Mouse (Mus musculus): ENCODE measurements around the gene Sept9. TPM values are rescaled to one million over a fixed set of nuclear protein-coding genes. Genes with fewer than 3 reads are reported as not detected.
A peak's percentile ranks its signal among the peaks of the same experiment; 100 is the strongest.

The Sept9 gene
- polyA plus RNA-seq, 1 experiment from 2014 or later = 40.8 TPM

DNA sequence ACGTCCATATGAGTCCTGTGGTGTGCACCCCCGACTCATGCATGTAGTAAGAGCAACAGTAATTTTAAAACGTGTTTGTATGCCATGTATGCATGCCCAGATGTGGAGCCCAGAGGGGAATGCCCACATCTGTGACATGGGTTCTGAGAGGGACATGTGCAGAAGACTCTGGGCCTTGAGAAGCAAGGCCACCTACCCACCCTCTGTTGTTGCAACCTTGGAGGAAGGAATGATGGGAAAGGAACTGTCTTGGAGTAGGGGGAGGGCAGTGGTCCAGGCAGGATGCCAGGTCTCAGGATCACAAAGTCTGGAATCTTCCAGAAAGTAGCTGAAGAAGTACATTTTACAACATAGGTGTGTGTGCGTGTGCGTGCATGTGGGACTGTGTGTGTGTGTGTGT, 102.9 kb downstream of the Sept9 start:
- H3K4me2 ChIP-seq (ENCODE audit: low read depth, low read length) = no peak overlapping the region
- peaks cover 3% of the 10 kb centered on the region for H3K4me1 ChIP-seq (ENCODE audit: control insufficient read depth, low read depth, low read length)
- ATAC-seq (ENCODE audit: low read depth) = no peak
- WGBS (ENCODE audit: insufficient replicate concordance) = 64% methylated on average over 5 of the region's 5 CpGs
- no peaks in the 10 kb centered on the region for H3K27me3 ChIP-seq (ENCODE audit: control insufficient read depth, insufficient read depth, low read depth, low read length)
- H3K9ac ChIP-seq (ENCODE audit: low read depth, low read length) = no peak overlapping the region
- no peaks in the 10 kb centered on the region for H3K9me3 ChIP-seq (replicated peaks; ENCODE audit: control insufficient read depth, low read length)
- no peak overlapping the region for H3K4me3 ChIP-seq (ENCODE audit: low read depth, low read length)
- H3K36me3 ChIP-seq (ENCODE audit: control insufficient read depth, insufficient read depth) = no peaks in the 10 kb centered on the region
- no peak overlapping the region for H3K27ac ChIP-seq (ENCODE audit: low read length)

DNA sequence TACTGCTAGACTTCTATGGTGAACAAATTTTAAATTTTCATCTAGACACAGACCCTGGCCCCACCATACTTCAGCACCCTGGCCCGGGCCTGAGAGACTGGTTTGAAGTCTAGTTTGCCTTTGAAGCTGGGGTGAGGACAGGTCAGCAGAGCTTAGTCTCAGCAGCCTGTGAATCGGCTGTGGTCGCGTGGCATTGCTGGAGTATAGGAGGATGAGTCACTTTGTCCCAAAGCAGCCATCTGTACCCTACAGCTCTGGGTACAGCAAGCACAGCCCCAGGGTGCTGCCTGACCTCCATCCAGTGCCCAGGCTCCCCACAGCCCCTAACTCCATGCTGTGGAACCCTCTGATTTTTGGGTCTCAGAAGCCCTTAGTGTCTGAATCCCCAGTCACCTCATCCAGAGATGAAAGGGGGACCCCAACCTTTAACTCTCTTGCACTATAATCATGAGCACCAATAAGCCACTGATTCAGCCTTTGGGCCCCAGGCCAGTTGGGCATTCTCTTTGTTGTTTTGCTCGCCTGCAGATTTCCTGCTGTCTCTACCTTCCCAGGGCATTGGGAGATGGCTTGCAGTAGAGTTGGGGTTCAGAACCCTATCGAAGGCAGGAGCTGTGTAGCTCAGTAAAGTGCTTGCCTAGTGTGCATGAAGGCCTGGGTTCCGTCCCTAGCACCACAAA, 106.2 kb downstream of the Sept9 start:
- Histone ChIP-seq H3K4me1 (ENCODE audit: control insufficient read depth, low read depth, low read length) (peaks cover 31% of the 10 kb centered on the region), H3K9me3 (replicated peaks; ENCODE audit: control insufficient read depth, low read length) (no peaks in the 10 kb centered on the region), H3K4me3 (ENCODE audit: low read depth, low read length) (no peak overlapping the region), H3K27me3 (ENCODE audit: control insufficient read depth, insufficient read depth, low read depth, low read length) (no peaks in the 10 kb centered on the region), H3K9ac (ENCODE audit: low read depth, low read length) (no peak overlapping the region), H3K27ac (ENCODE audit: low read length) (no peak overlapping the region), H3K4me2 (ENCODE audit: low read depth, low read length) (no peak overlapping the region), H3K36me3 (ENCODE audit: control insufficient read depth, insufficient read depth) (no peaks in the 10 kb centered on the region)
- 63% methylated on average over 7 of the region's 7 CpGs for WGBS (ENCODE audit: insufficient replicate concordance)
- no peak for ATAC-seq (ENCODE audit: low read depth)

DNA sequence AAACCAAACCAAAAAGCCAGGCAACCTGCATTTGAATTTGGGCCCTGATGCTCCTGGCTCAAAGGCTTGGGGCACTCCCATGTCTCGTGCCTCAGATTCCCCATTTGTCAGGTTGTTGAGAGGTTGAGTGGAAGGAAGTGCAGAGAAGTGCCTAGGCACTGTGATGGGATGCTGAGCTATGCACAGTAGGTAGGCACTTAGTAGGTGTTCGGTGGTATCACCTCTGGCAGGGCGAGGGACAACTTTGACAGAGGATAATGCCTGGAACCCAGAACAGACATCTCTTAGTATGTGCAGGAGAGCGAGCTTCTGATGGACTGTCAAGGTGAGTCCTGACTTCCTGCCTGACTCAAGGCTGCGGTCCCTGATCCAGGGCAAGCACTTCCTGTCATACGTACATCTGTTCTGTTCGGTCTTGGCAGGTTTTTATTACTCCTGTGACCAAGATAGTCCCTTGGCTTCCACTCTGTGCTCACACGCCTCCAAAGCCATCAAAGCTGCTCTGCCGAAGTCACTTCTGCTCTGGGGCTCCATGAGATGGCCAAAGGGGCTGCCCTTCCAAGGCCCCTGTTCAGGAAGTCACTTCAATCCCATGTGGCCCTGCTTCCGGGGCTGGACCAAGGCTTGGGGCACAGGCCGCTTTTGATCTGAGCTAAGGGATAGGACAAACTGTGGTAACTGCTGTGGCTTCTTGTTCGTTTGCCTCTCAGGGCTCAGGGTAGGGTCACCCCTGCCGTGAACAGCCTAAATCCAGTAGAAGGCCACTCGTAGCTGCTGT, 107.0 kb downstream of the Sept9 start:
- H3K4me3 ChIP-seq (ENCODE audit: low read depth, low read length) = no peak overlapping the region
- H3K27ac ChIP-seq (ENCODE audit: low read length) = 0 out of 2 replicates have a peak overlapping the region, but pooled peaks have one; percentile 5
- H3K36me3 ChIP-seq (ENCODE audit: control insufficient read depth, insufficient read depth) = no peaks in the 10 kb centered on the region
- H3K9me3 ChIP-seq (replicated peaks; ENCODE audit: control insufficient read depth, low read length) = no peaks in the 10 kb centered on the region
- ATAC-seq (ENCODE audit: low read depth) = no peak
- peaks cover 34% of the 10 kb centered on the region for H3K4me1 ChIP-seq (ENCODE audit: control insufficient read depth, low read depth, low read length)
- 31% methylated on average over 14 of the region's 14 CpGs for WGBS (ENCODE audit: insufficient replicate concordance)
- no peak overlapping the region for H3K4me2 ChIP-seq (ENCODE audit: low read depth, low read length)
- no peak overlapping the region for H3K9ac ChIP-seq (ENCODE audit: low read depth, low read length)
- H3K27me3 ChIP-seq (ENCODE audit: control insufficient read depth, insufficient read depth, low read depth, low read length) = no peaks in the 10 kb centered on the region

DNA sequence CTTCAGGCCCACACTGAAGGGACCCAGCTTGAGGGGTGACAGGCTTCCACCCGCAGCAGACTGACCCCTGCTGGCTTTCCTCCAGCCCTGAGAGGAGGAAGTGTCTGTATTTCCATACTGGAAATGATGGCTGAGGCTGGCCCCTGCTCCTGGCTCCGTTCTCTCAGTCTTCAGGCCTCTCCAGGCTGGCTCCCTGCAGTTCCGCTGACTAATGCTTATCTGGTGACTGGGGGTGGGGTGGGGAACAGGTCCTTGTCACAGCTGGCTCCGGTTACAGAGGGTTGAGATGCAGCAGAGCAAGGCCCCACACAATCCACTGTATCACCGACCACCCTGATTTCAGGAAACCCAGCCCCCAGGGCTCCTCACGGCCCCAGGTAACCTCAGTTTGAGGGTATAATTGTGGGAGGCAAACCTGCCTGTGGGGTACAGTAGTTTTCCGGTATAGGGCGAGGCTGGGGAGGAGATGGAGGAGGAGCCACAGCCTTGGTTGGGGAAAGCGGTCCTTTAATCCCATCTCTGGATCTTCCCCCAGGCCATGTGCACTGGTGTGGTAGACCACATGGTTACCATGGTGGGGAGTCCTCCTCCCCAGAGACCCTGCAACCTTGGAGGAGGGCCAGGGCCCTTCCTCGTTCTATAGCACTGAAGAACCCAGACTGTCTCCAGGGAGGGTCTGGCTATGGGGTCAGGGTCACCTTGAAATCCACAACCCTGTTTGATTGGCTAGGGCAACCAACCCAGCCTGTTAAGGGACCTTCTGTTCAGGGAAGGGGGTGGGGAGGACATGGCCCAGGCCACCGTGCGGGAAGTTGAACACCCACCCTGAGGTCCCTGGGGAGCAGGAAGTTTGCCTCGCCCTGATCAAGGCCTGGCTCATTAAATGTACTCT, 108.7 kb downstream of the Sept9 start:
- peak; percentile 66 for ATAC-seq (ENCODE audit: low read depth)
- peak overlapping the region; percentile 3; the same call in 1 of the 2 replicates for H3K27ac ChIP-seq (ENCODE audit: low read length)
- H3K4me1 ChIP-seq (ENCODE audit: control insufficient read depth, low read depth, low read length) = peaks cover 35% of the 10 kb centered on the region
- H3K27me3 ChIP-seq (ENCODE audit: control insufficient read depth, insufficient read depth, low read depth, low read length) = no peaks in the 10 kb centered on the region
- no peaks in the 10 kb centered on the region for H3K9me3 ChIP-seq (replicated peaks; ENCODE audit: control insufficient read depth, low read length)
- WGBS (ENCODE audit: insufficient replicate concordance) = 19% methylated on average over 13 of the region's 13 CpGs
- H3K9ac ChIP-seq (ENCODE audit: low read depth, low read length) = no peak overlapping the region
- H3K36me3 ChIP-seq (ENCODE audit: control insufficient read depth, insufficient read depth) = no peaks in the 10 kb centered on the region
- H3K4me3 ChIP-seq (ENCODE audit: low read depth, low read length) = no peak overlapping the region
- H3K4me2 ChIP-seq (ENCODE audit: low read depth, low read length) = peak overlapping the region; percentile 24; the same call in 1 of the 2 replicates

DNA sequence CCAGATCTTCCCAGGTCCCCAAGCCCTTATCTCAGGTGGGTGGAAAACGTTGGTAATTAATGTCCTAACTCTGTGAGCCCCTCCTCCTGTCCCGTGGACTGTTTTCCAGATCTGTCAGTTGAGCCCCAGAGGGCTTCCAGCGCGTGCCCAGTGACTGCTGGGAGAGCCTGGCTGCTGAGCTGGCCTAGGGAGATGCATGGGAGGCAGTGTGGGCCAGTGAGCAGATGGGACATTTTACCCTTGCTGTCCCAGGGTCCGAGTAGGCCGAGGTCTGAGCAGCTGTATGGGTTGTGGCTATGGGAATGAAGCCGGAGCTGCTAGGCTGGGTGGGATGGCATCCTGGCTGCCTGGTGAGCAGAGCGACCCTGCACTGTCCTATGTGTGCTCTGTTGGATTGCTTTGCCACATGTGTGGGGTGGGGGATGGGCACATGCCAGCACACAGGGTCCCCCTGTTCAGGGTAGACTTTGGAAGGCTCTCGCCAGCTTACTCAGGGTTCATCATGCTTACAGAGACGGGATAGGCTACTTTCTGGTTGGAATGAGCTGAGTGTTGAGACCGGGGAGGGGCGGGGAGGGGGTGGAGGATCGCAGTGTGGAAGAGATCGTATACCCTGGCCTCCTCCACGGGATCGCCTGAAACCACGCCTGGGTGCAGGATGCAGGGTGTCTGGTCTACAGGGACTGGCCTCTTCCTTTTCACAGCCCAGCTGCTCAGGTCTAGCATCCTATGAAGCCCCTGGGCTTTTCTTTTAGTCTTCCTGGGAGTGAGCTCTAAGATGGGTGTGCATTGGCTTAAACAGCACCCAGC, 109.9 kb downstream of the Sept9 start:
- no peak overlapping the region for H3K9ac ChIP-seq (ENCODE audit: low read depth, low read length)
- H3K4me3 ChIP-seq (ENCODE audit: low read depth, low read length) = no peak overlapping the region
- no peak overlapping the region for H3K4me2 ChIP-seq (ENCODE audit: low read depth, low read length)
- H3K27ac ChIP-seq (ENCODE audit: low read length) = no peak overlapping the region
- WGBS (ENCODE audit: insufficient replicate concordance) = 60% methylated on average over 17 of the region's 17 CpGs
- no peaks in the 10 kb centered on the region for H3K27me3 ChIP-seq (ENCODE audit: control insufficient read depth, insufficient read depth, low read depth, low read length)
- no peak for ATAC-seq (ENCODE audit: low read depth)
- no peaks in the 10 kb centered on the region for H3K36me3 ChIP-seq (ENCODE audit: control insufficient read depth, insufficient read depth)
- H3K4me1 ChIP-seq (ENCODE audit: control insufficient read depth, low read depth, low read length) = peaks cover 38% of the 10 kb centered on the region
- H3K9me3 ChIP-seq (replicated peaks; ENCODE audit: control insufficient read depth, low read length) = no peaks in the 10 kb centered on the region

DNA sequence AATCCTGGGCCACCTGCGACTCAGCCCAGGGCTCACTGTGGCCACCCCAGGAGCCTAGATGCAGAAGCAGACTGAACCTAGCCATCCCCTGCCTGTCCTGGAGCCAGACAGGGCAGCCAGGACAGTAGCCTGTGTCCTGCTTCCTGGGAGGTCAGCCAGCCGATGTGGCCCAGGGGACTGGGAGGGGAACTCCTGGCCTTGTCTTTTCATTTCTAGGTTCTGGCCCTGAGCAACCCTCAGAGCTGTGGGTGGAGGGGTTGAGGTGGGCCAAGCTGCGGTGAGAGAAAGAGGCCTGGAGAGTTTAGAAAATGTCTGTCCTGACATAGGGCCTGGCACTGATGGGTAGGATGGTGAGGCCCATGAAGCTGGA, 110.4 kb downstream of the Sept9 start:
- H3K9me3 ChIP-seq (replicated peaks; ENCODE audit: control insufficient read depth, low read length) = no peaks in the 10 kb centered on the region
- ATAC-seq (ENCODE audit: low read depth) = no peak
- no peaks in the 10 kb centered on the region for H3K27me3 ChIP-seq (ENCODE audit: control insufficient read depth, insufficient read depth, low read depth, low read length)
- WGBS (ENCODE audit: insufficient replicate concordance) = 66% methylated on average over 3 of the region's 3 CpGs
- H3K27ac ChIP-seq (ENCODE audit: low read length) = no peak overlapping the region
- no peak overlapping the region for H3K9ac ChIP-seq (ENCODE audit: low read depth, low read length)
- peaks cover 38% of the 10 kb centered on the region for H3K4me1 ChIP-seq (ENCODE audit: control insufficient read depth, low read depth, low read length)
- H3K36me3 ChIP-seq (ENCODE audit: control insufficient read depth, insufficient read depth) = no peaks in the 10 kb centered on the region
- no peak overlapping the region for H3K4me2 ChIP-seq (ENCODE audit: low read depth, low read length)
- no peak overlapping the region for H3K4me3 ChIP-seq (ENCODE audit: low read depth, low read length)

DNA sequence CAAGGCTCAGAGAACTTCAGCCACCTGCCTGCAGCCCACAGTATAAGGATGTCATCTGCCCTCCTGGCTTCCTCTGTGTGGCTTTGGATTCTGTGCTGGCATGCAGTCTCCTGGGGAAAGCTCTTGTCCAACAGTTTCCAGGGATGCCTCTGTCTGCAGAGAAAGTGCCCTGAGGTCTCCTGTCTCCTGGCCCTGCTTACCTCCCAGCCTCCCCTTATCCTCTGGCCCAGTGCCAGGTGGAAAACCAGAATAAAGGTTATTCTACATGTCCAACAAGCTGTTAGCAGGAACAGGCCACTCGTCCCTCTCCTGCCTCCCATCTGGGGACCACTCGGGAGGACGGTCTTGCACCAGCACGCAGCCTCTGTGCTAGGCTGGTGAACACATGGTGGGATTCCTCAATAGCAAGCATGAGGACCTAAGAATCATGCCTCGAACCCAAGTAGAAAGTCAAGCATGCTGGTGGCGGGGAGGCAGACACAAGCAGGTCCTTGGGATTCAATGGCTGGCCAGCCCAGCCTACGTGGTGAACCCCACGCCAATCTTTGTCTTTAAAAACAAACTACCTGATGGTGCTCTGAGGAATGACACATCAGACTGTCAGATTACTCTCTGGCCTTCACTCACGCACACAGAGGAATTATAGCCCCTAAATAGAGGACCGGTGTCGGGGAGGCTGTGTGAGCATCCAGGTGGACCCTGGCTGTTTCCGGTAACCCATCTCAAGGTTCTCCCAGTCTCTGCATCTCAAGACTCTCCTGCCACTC, 111.1 kb downstream of the Sept9 start:
- Histone ChIP-seq H3K9ac (ENCODE audit: low read depth, low read length) (no peak overlapping the region), H3K4me3 (ENCODE audit: low read depth, low read length) (no peak overlapping the region), H3K9me3 (replicated peaks; ENCODE audit: control insufficient read depth, low read length) (no peaks in the 10 kb centered on the region), H3K4me2 (ENCODE audit: low read depth, low read length) (no peak overlapping the region), H3K27ac (ENCODE audit: low read length) (no peak overlapping the region), H3K4me1 (ENCODE audit: control insufficient read depth, low read depth, low read length) (peaks cover 38% of the 10 kb centered on the region), H3K27me3 (ENCODE audit: control insufficient read depth, insufficient read depth, low read depth, low read length) (no peaks in the 10 kb centered on the region), H3K36me3 (ENCODE audit: control insufficient read depth, insufficient read depth) (no peaks in the 10 kb centered on the region)
- WGBS (ENCODE audit: insufficient replicate concordance) = 74% methylated on average over 12 of the region's 12 CpGs
- no peak for ATAC-seq (ENCODE audit: low read depth)

Data from liver, embryonic 16.5 days (tissue).